Mouse (Mus musculus) central nervous system, embryonic 14 days (tissue): ENCODE results near the gene Rab3ip. TPM values are rescaled to one million over a fixed set of nuclear protein-coding genes. Genes with fewer than 3 reads are reported as not detected.

Experiments used
- polyA plus RNA-seq: library from polyadenylated mRNA; depleted of rRNA; stranded (reverse); fragments of >200 nt; gene quantifications from 2 replicates; pipeline ENCODE4 v1.2.3, GENCODE M21; 2012; rRNA removed

The Rab3ip gene
- 34.7 and 40.5 TPM in 2 replicates for polyA plus RNA-seq

GRCm38 (mm10) chr10:116950009-116950769 lies at the start of gene Rab3ip:
TSS of gene Rab3ip (minus strand) at chr10:116950769.

GRCm38 (mm10) chr10:116986264-116987082 lies 35.9 kb upstream of the Rab3ip start, which contains the start of gene Best3:
TSS of gene Best3 (plus strand) at chr10:116986314.

GRCm38 (mm10) chr10:116972509-116972908 lies 21.9 kb upstream of the Rab3ip start, which contains the start of gene Gm10271:
TSS of gene Gm10271 (minus strand) at chr10:116972609.

GRCm38 (mm10) chr10:116896336-116897177 lies 54.0 kb downstream of the Rab3ip start, which contains the start of gene Myrfl:
TSS of gene Myrfl (minus strand) at chr10:116896919.

Other genes with a start within 250 kb of the Rab3ip start
- gene Myrfl, start 53.9 kb downstream of the Rab3ip start, polyA plus RNA-seq, result 0.06 and 0.10 TPM in 2 replicates
- gene Gm10271, start 21.8 kb upstream of the Rab3ip start, polyA plus RNA-seq, result not detected in 2 replicates
- 0.07 and 0.75 TPM in 2 replicates for gene Best3, start 35.5 kb upstream of the Rab3ip start, polyA plus RNA-seq
- gene Lrrc10, start 94.6 kb upstream of the Rab3ip start, polyA plus RNA-seq, result 0.05 TPM in 1 of 2 replicates, not detected in the other
- 264 and 278 TPM in 2 replicates for gene Cct2, start 113.0 kb upstream of the Rab3ip start, polyA plus RNA-seq
- 33.9 and 34.8 TPM in 2 replicates for gene Frs2, start 197.8 kb upstream of the Rab3ip start, polyA plus RNA-seq